Mouse (Mus musculus) c-Kit-positive CD71-positive TER-119-positive erythroid progenitor cells, embryonic 14.5 days (primary cell): ENCODE results near the gene Bcl2l13.
"Not testable (repeated sequence)": the region's sequence is repeated elsewhere in the genome, so short reads cannot be mapped to it uniquely, and the experiment has no call there.

Experiments used
- DNase-seq: peaks from one replicate; pipeline ENCODE4 v3.0.0-alpha.2; 2013; ENCODE audit warnings: low spot score

The Bcl2l13 gene

GRCm38 (mm10) chr6:120901776-120902645 is 66.0 kb downstream of the Bcl2l13 start:
- no peak for DNase-seq

- DNase-seq: peak; percentile 61
Observed at GRCm38 (mm10) chr6:120903450-120903912, 67.5 kb downstream of the Bcl2l13 start.

- DNase-seq: no peak
Observed at GRCm38 (mm10) chr6:120903961-120904360, 67.9 kb downstream of the Bcl2l13 start.

GRCm38 (mm10) chr6:120905111-120905510 is 69.1 kb downstream of the Bcl2l13 start:
- DNase-seq: no peak

- no peak for DNase-seq
Observed at GRCm38 (mm10) chr6:120906521-120906920, 70.5 kb downstream of the Bcl2l13 start.

- DNase-seq: not testable (repeated sequence)
Observed at GRCm38 (mm10) chr6:120907876-120908597, 72.0 kb downstream of the Bcl2l13 start.

- DNase-seq: no peak
Observed at GRCm38 (mm10) chr6:120909501-120909900, 73.5 kb downstream of the Bcl2l13 start.

- no peak for DNase-seq
Observed at GRCm38 (mm10) chr6:120911213-120912007, 75.4 kb downstream of the Bcl2l13 start.

- no peak for DNase-seq
Observed at GRCm38 (mm10) chr6:120912931-120913330, 76.9 kb downstream of the Bcl2l13 start.

GRCm38 (mm10) chr6:120913783-120914182 is 77.8 kb downstream of the Bcl2l13 start:
- no peak for DNase-seq

GRCm38 (mm10) chr6:120914533-120914910 is 78.5 kb downstream of the Bcl2l13 start:
- DNase-seq: peak; percentile 37

- DNase-seq: peak; percentile 69
Observed at GRCm38 (mm10) chr6:120914911-120915648, 79.1 kb downstream of the Bcl2l13 start.

- DNase-seq: peak; percentile 32
Observed at GRCm38 (mm10) chr6:120915649-120915975, 79.6 kb downstream of the Bcl2l13 start.

- DNase-seq: peak; percentile 74
Observed at GRCm38 (mm10) chr6:120916074-120916971, 80.3 kb downstream of the Bcl2l13 start, which contains the start of gene Bid. Gene Bid, minus strand, starts transcription at chr6:120916853.

GRCm38 (mm10) chr6:120916972-120917881 is 81.2 kb downstream of the Bcl2l13 start:
- not testable (repeated sequence) for DNase-seq

GRCm38 (mm10) chr6:120917975-120918374 is 82.0 kb downstream of the Bcl2l13 start:
- no peak for DNase-seq

GRCm38 (mm10) chr6:120924791-120925321 is 88.8 kb downstream of the Bcl2l13 start:
- DNase-seq: not testable (repeated sequence)

GRCm38 (mm10) chr6:120926880-120927279 is 90.9 kb downstream of the Bcl2l13 start:
- DNase-seq: no peak

- no peak for DNase-seq
Observed at GRCm38 (mm10) chr6:120927765-120928164, 91.8 kb downstream of the Bcl2l13 start.
